Mouse (Mus musculus) kidney, adult 18-20 months (tissue): Measurements from ENCODE around the gene Fut4.
"Not testable (repeated sequence)": the region's sequence is repeated elsewhere in the genome, so short reads cannot be mapped to it uniquely, and the experiment has no call there.

Source experiments
- DNase-seq: peaks from one replicate; pipeline ENCODE4 v3.0.0; 2021

Fut4 gene

GRCm38 (mm10) chr9:14724755-14725420 lies 27.3 kb downstream of the Fut4 start:
- DNase-seq: no peak

- DNase-seq: no peak
Measured at GRCm38 (mm10) chr9:14721610-14722009, 30.6 kb downstream of the Fut4 start.

GRCm38 (mm10) chr9:14720384-14720783 lies 31.8 kb downstream of the Fut4 start:
- no peak for DNase-seq

GRCm38 (mm10) chr9:14718332-14718691 lies 33.9 kb downstream of the Fut4 start:
- no peak for DNase-seq

GRCm38 (mm10) chr9:14717689-14718331 lies 34.4 kb downstream of the Fut4 start:
- peak; percentile 22 for DNase-seq

GRCm38 (mm10) chr9:14715258-14715657 lies 36.9 kb downstream of the Fut4 start:
- no peak for DNase-seq

- no peak for DNase-seq
Measured at GRCm38 (mm10) chr9:14710910-14711309, 41.3 kb downstream of the Fut4 start.

GRCm38 (mm10) chr9:14705321-14706162 lies 46.7 kb downstream of the Fut4 start:
- DNase-seq: no peak

GRCm38 (mm10) chr9:14700795-14701194 lies 51.4 kb downstream of the Fut4 start:
- not testable (repeated sequence) for DNase-seq

- DNase-seq: no peak
Measured at GRCm38 (mm10) chr9:14699288-14699640, 52.9 kb downstream of the Fut4 start.

- peak; percentile 90 for DNase-seq
Measured at GRCm38 (mm10) chr9:14698582-14699287, 53.5 kb downstream of the Fut4 start.
